Mouse (Mus musculus) kidney, adult 2 months (tissue): Measurements from ENCODE around the gene Gm136.

Experiments
- CTCF ChIP-seq: fragments of 200-500 bp; conservative IDR thresholded peaks from 2 replicates; pipeline ENCODE4 v1.5.1; 2011; ENCODE audit warnings: low read depth, mild to moderate bottlenecking, control low read depth, low read length, moderate library complexity, mixed read lengths; ENCODE audit not compliant: insufficient read depth, insufficient read length
- POLR2A ChIP-seq: fragments of 200-500 bp; IDR thresholded peaks from one replicate; pipeline ENCODE4 v1.6.1; 2011; ENCODE audit warnings: low read depth, low read length, control low read depth

DNA sequence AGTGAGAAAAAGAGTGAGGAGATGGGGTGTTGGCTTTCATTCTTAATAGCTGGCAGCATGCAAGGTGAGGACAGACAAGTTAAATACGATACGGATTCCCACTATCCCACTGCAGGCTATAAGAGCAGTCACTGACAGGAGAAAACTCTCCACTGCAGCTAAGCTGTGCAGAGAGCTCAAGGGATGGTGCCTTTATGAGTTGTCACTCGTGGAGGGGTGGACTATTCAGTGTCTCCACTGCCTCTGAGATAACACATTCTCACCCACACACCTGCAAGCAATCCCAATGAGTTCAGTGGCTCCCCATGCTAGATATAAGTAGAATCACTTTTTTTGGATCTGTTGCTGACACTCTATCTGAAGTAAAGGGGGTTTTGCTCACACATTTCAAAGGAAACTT is 47.9 kb downstream of the Gm136 start:
- TF ChIP-seq POLR2A (no peak), CTCF (no peak)
